Mouse (Mus musculus) testis, adult 2 months (tissue): Measurements from ENCODE around the gene Olfr697. TPM values are rescaled to one million over a fixed set of nuclear protein-coding genes. Genes with fewer than 3 reads are reported as not detected.
"Not testable (repeated sequence)": the region's sequence is repeated elsewhere in the genome, so short reads cannot be mapped to it uniquely, and the experiment has no call there.

Source experiments
- H3K27ac ChIP-seq: fragments of 200-500 bp; 2 replicates; pipeline ENCODE4 v1.5.1; 2012; ENCODE audit warnings: low read depth, low read length; ENCODE audit not compliant: control insufficient read depth, insufficient read depth
- H3K27me3 ChIP-seq: fragments of 200-500 bp; 2 replicates; pipeline ENCODE4 v1.6.1; 2012; ENCODE audit warnings: mild to moderate bottlenecking, low read length, moderate library complexity; ENCODE audit not compliant: control insufficient read depth, insufficient read depth
- H3K36me3 ChIP-seq: fragments of 200-500 bp; 2 replicates; pipeline ENCODE4 v1.6.1; 2012; ENCODE audit warnings: mild to moderate bottlenecking, low read length; ENCODE audit not compliant: control insufficient read depth, insufficient read depth
- H3K4me1 ChIP-seq: fragments of 200-500 bp; 2 replicates; pipeline ENCODE4 v1.6.1; 2012; ENCODE audit warnings: low read length; ENCODE audit not compliant: control insufficient read depth, insufficient read depth
- H3K4me3 ChIP-seq: fragments of 200-500 bp; 2 replicates; pipeline ENCODE4 v1.5.1; 2012; ENCODE audit warnings: low read depth, mild to moderate bottlenecking, low read length, moderate library complexity, mixed read lengths; ENCODE audit not compliant: control insufficient read depth
- CTCF ChIP-seq: fragments of 200-500 bp; IDR thresholded peaks from 2 replicates; pipeline ENCODE4 v1.5.1; 2012; ENCODE audit warnings: low read depth, mild to moderate bottlenecking, inconsistent platforms, low read length, moderate library complexity; ENCODE audit not compliant: control insufficient read depth, insufficient read depth, insufficient replicate concordance
- POLR2A ChIP-seq: fragments of 200-500 bp; IDR thresholded peaks from 2 replicates; pipeline ENCODE4 v1.6.1; 2012; ENCODE audit warnings: low read depth, mild to moderate bottlenecking, inconsistent platforms, low read length, moderate library complexity; ENCODE audit not compliant: control insufficient read depth
- polyA plus RNA-seq: library from polyadenylated mRNA; depleted of rRNA; stranded (reverse); fragments of >200 nt; gene quantifications from 2 replicates; pipeline ENCODE4 v1.2.3, GENCODE M21; 2012; rRNA removed

Olfr697 gene
- polyA plus RNA-seq, result 2.0 and 2.3 TPM in 2 replicates

- Histone ChIP-seq H3K36me3 (no peaks in the 10 kb centered on the region), H3K27ac (no peak within 1 kb of the TSS), H3K4me3 (no peak within 1 kb of the TSS), H3K4me1 (no peaks in the 10 kb centered on the region), H3K27me3 (no peaks in the 10 kb centered on the region)
- TF ChIP-seq POLR2A (no peak), CTCF (no peak)
Observed at GRCm38 (mm10) chr7:106742343-106742742, at the start of gene Olfr697. Gene Olfr697, minus strand, starts transcription at chr7:106742443.

GRCm38 (mm10) chr7:106788330-106788729, 46.1 kb upstream of the Olfr697 start:
- H3K27me3 ChIP-seq, result no peaks in the 10 kb centered on the region
- H3K4me1 ChIP-seq, result no peaks in the 10 kb centered on the region
- H3K4me3 ChIP-seq, result no peak overlapping the region
- no peak overlapping the region for H3K27ac ChIP-seq
- TF ChIP-seq CTCF, result no peak
- no peak for TF ChIP-seq POLR2A
- H3K36me3 ChIP-seq, result no peaks in the 10 kb centered on the region

- not testable (repeated sequence) for H3K4me3 ChIP-seq, H3K4me1 ChIP-seq, H3K27me3 ChIP-seq, H3K27ac ChIP-seq, H3K36me3 ChIP-seq
Observed at GRCm38 (mm10) chr7:106761008-106761407, 18.8 kb upstream of the Olfr697 start.

- H3K4me3 ChIP-seq, result no peak overlapping the region
- no peaks in the 10 kb centered on the region for H3K27me3 ChIP-seq
- no peaks in the 10 kb centered on the region for H3K4me1 ChIP-seq
- no peak overlapping the region for H3K27ac ChIP-seq
- no peaks in the 10 kb centered on the region for H3K36me3 ChIP-seq
- TF ChIP-seq POLR2A (no peak), CTCF (no peak)
Observed at GRCm38 (mm10) chr7:106758800-106759199, 16.6 kb upstream of the Olfr697 start.

GRCm38 (mm10) chr7:106755297-106755696, 13.1 kb upstream of the Olfr697 start, which contains the start of gene Olfr698:
Gene Olfr698, minus strand, starts transcription at chr7:106755397.
- Histone ChIP-seq H3K27me3 (no peaks in the 10 kb centered on the region), H3K27ac (no peak within 1 kb of the TSS), H3K4me1 (no peaks in the 10 kb centered on the region), H3K4me3 (no peak within 1 kb of the TSS), H3K36me3 (no peaks in the 10 kb centered on the region)
- TF ChIP-seq POLR2A (no peak), CTCF (no peak)

DNA sequence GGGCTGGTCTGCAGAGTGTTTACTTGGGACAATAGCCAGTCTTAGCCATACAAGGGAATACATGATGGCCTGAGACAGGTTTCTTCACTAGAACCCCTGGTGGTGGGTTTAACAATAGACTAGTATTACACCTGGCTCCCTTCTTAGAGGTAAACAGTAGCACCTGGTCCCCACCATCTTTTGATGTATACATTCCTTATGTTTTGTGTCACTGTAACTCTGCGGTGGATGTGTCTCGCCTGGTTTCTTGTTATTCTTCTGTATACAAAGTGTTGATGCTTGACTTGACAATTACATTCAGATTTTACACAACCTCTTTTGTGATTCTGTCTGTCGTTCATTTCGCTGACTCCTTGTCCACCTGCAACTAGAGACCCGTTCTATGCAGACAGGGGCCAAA, 3.6 kb upstream of the Olfr697 start:
- Histone ChIP-seq H3K4me3 (no peak overlapping the region), H3K27ac (no peak overlapping the region), H3K4me1 (no peaks in the 10 kb centered on the region), H3K27me3 (no peaks in the 10 kb centered on the region), H3K36me3 (no peaks in the 10 kb centered on the region)
- no peak for TF ChIP-seq POLR2A
- TF ChIP-seq CTCF, result no peak

- Histone ChIP-seq H3K4me1 (no peaks in the 10 kb centered on the region), H3K27ac (no peak overlapping the region), H3K27me3 (no peaks in the 10 kb centered on the region), H3K4me3 (no peak overlapping the region), H3K36me3 (no peaks in the 10 kb centered on the region)
- TF ChIP-seq CTCF (no peak), POLR2A (no peak)
Observed at GRCm38 (mm10) chr7:106737028-106737427, 5.2 kb downstream of the Olfr697 start.

- Histone ChIP-seq H3K36me3 (no peaks in the 10 kb centered on the region), H3K27ac (no peak overlapping the region), H3K4me3 (no peak overlapping the region), H3K27me3 (no peaks in the 10 kb centered on the region), H3K4me1 (no peaks in the 10 kb centered on the region)
- no peak for TF ChIP-seq CTCF
Observed at GRCm38 (mm10) chr7:106733717-106734116, 8.5 kb downstream of the Olfr697 start.

DNA sequence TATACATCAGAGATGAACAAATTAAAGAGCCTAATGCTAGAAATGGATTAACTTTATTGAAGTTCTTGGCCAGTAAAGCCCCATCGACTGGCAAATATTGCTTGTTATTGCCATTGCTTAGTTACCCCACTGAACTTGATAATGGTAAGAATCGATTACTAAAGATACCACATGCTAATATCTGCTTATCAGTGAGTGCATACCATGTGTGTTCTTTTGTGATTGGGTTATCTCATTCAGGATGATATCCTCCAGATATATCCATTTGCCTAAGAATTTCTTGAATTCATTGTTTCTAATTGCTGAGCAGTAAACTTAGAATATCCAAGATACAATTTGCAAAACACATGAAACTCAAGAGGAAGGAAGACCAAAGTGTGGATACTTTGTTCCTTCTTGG, 16.6 kb downstream of the Olfr697 start:
- H3K4me3 ChIP-seq, H3K27me3 ChIP-seq, H3K36me3 ChIP-seq, H3K4me1 ChIP-seq, H3K27ac ChIP-seq: not testable (repeated sequence)
